Mouse (Mus musculus) heart, postnatal 4 days (tissue): Measurements from ENCODE around the gene Igf2r. TPM values are rescaled to one million over a fixed set of nuclear protein-coding genes. Genes with fewer than 3 reads are reported as not detected.
"Not testable (repeated sequence)": the region's sequence is repeated elsewhere in the genome, so short reads cannot be mapped to it uniquely, and the experiment has no call there.

Source experiments
- DNase-seq: peaks from one replicate; pipeline ENCODE4 v3.0.0; 2021
- total RNA-seq, 2 experiments: library from RNA; stranded (reverse); gene quantifications; 2 replicates each; pipeline ENCODE4 v1.2.3; 2021

The Igf2r gene
- total RNA-seq, 2 experiments from 2014 or later, result 318 TPM

DNA sequence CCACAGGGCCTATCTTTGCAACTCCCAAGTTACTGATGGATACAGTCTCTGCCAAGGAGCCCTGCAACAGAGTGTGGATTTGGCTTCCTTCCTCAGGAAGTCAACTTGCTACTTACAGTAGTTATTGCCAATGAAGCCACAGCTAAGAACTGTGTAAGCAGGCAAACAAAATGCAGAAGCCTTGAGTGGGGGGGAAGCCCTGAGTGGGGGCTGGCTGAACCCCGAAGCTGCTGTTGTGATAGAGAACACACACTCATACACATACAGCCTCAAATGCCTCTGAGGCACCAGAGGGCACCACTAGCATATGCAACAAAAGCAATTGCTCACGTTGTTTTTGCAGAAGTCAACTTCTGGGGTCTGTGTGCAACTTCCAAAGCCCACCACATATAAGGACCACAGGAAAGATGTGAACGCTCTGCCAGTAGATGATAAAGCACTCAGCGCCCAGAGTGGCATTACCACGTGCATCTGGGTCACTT lies 55.3 kb downstream of the Igf2r start:
- no peak for DNase-seq

- DNase-seq, result no peak
These were observed 56.5 kb downstream of the Igf2r start for GRCm38 (mm10) chr17:12712993-12713392.

DNA sequence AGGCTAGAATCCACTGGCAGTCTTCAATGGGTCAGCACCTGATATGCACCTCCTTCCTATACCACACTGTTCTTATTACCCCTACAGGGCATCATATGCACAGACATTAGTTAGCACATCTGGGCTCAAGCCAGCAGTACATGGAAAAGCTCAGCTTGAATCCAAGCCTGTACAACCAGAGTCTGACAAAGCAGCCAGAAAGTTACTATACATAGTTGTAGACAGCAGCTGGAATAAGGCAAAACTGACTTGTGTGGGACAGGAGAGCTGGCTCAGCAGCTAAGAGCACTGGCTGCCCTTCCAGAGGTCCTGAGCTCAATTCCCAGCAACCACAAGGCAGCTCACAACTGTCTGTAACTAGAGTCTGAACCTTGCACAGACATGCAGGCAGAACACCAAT lies 57.3 kb downstream of the Igf2r start:
- DNase-seq, result no peak

DNA sequence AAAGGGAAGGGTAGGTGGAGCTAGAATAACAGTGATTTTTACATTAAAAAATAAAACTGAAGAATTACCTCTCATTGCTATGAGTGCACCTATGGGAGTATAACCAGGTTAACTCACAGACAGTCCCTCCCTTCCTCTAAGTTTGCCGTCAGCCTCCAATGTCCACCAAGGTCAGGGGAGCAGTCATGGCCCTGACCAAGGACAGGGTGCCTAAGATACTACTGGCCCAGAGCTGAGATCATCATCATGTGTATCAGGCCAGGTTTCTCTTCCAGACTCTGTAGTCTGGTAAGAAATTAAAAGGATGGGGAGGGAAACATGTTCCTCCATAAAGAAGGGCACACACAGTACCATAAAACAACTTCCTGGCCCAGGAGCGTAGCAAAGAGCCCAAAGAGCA lies 58.5 kb downstream of the Igf2r start:
- DNase-seq, result no peak

- no peak for DNase-seq
These were observed 59.2 kb downstream of the Igf2r start for GRCm38 (mm10) chr17:12710050-12710780.

DNA sequence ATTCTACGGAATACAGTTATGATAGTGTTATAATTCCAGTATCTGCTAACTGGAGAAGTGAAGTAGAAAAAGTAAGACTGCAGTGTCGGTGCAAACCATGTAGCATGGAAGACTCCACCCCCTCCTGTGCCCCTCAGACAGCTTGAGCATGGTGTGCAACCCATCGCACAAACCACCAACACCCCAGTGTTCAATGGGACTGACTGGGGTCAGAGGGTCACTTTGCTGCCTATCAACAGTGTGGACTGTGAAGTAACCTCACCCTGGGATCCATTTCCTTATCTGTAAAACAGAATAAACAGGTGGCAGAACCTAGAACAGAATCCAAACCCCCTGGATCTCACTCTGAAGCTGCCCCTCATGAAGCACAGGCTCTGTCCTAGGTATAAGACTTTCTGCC lies 61.1 kb downstream of the Igf2r start:
- no peak for DNase-seq

GRCm38 (mm10) chr17:12706590-12707049 lies 62.8 kb downstream of the Igf2r start:
- DNase-seq, result no peak

GRCm38 (mm10) chr17:12702901-12703300 lies 66.6 kb downstream of the Igf2r start:
- no peak for DNase-seq

DNA sequence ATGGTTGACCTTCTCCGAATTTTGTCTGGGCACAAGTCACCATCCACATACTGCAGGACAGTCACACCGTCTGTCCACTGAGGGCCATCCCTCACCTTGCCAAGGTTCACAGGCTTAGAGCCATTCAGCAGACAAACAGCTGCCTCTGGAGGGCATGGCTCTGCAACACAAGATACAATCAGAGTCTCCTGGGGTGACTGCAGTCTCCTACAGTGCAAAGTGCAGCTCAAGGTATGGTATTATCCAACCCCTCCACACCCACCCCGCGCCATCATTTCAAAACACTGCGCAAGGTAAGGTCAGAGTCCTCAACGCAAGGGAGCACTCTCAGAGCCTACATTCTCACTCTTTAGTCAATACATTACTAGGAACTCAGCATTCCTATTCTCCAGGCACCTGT lies 69.1 kb downstream of the Igf2r start:
- DNase-seq, result no peak

DNA sequence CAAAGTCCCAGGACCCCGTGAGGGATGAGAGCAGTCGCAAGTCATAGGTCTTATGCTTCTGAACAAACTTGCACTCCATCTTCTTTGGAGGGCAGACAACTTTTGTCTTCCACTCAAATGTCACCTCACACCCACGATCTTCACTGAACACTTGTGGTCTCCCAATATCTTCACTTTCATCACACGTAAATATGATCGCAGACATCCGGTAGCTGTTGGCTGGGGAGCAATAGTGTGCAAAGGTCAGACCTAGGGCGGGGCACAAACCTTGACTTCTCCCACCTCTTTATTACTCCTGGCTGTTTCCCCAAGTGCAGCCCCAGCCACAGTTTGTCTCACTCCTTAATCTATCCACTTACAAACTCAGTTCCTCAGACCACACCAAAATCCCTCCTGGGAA lies 77.6 kb downstream of the Igf2r start:
- no peak for DNase-seq

DNA sequence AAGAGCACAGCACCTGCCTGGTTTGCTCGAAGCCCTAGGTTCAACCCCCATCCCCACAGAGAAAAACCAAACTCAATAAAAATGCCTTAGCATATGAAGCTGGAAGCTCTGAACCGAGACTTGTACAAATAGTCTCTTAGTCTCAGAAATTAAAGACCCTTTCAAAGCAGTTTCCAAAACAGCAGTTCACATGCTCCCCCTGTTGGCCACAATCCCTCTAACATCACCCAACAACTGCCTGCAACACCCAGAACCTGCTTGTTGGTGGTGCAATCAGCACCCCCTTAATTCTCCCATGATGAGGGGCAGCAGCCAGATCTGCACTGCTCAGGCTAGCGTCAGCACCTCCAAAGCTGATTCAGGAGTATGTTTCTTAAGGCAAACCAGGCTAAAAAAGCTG lies 79.9 kb downstream of the Igf2r start:
- DNase-seq, result peak; percentile 59

DNA sequence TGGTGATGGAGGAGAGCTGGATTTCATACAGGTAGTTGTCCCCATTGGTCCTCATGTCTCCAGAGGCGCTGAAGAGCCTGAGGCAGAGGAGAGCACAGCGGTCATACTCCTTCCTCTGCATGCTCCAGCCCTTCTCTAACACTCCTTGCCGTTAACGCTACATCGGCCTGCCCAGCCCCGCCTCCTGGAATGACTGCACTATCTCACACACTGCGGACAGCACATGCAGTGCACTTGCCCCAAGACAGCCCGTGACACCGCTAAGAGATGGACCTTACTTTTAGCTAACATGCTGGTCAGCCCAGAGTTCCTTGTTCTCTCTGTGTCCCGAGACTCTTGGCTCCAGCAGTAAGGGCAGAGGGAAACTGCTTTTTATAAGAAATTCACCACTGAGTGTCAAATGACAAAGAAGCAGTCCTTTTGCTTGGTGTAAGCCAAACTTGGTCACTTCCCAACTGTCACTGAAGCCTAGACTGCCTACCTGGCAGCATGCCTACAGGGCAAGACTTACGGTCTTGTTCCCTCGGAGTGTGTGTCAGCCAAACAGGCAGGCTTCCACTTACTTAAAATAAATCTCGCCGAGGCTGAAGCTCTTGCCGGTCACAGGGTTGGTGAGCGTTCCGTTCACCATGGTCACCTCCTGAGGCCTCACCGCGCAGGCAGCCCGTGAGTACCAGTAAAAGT lies 80.9 kb downstream of the Igf2r start:
- DNase-seq, result peak; percentile 79

DNA sequence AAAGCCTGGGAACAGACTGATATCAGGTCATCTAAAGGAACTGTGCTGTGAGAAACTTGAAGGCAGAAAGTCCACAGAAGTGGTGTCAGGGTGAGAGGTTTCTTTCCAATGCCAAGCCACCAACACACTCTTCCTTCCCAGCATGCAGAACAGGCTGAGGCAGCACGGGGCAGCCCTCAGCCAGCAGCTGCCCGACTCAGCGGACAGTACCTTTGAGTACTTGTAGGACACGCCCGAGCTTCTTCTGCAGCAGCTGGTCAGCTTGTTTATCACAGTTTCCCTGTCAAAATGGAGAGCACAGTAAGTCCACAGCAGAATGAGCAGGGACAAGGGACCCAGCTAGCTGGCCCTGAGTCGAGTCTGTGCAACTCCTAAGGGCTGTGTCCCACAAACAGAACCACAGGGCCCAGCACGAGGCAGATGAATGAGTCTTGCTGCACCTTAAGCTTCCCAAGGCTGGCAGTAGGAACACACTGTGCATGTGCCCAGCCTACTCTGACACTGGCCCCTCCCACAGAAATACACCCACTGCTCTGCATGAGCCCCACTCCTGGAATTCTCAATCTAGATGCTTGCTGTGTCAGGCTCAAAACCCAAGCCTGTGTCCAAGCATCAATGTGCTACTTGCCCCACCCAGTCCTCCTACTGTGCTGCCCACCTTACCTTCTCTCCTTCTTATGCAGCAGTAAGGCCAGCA lies 84.4 kb downstream of the Igf2r start:
- no peak for DNase-seq

- DNase-seq, result peak; percentile 53
These were observed 85.1 kb downstream of the Igf2r start for GRCm38 (mm10) chr17:12684412-12684811.

- no peak for DNase-seq
These were observed 85.9 kb downstream of the Igf2r start for GRCm38 (mm10) chr17:12683582-12683981.

GRCm38 (mm10) chr17:12678261-12678660 lies 91.2 kb downstream of the Igf2r start:
- DNase-seq, result no peak

DNA sequence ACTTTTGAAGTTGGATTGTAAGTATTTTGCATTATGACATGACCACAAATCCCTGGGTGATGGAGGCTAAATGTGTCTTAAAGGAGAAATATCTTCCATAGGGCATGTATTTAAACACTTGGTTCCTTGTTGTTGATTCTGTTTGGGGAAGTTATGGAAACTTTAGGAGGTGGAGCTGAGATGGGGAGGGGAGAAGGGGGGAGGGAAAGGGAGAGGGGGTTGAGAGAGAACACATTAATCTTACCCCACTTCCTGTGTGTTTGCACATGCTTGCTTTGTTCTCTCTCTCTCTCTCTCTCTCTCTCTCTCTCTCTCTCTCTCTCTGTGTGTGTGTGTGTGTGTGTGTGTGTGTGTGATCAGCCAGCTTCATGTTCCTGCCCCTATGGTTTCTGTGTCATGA lies 92.3 kb downstream of the Igf2r start:
- DNase-seq, result no peak

GRCm38 (mm10) chr17:12675646-12676045 lies 93.8 kb downstream of the Igf2r start, which contains the start of gene Slc22a1:
Gene Slc22a1, minus strand, starts transcription at chr17:12675829.
- DNase-seq, result no peak

GRCm38 (mm10) chr17:12674980-12675379 lies 94.5 kb downstream of the Igf2r start:
- not testable (repeated sequence) for DNase-seq

GRCm38 (mm10) chr17:12673871-12674270 lies 95.6 kb downstream of the Igf2r start:
- DNase-seq, result no peak

DNA sequence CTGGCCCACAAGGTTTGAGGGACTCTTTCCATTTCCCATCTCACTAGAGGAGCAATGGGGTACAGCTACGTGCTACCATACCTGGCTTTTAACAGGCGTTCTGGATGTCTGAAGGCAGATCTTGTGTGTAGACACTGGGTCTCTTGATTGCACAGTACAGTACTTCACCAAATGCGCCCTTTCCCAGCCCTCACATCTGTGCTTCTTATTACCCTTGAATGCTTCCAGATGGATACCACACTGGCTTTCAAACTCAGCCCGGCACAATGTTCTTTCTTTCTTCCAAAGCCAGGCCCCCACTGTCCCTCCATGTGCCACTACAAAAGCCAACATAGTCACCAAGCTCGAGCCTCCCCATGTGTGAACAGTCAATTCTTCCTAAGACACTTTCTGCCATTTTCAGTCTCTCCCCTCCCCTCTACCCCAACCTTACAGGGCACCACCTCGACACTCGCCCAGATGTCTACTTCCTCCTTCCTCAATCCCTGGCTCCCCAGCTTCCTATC lies 97.1 kb downstream of the Igf2r start:
- no peak for DNase-seq

DNA sequence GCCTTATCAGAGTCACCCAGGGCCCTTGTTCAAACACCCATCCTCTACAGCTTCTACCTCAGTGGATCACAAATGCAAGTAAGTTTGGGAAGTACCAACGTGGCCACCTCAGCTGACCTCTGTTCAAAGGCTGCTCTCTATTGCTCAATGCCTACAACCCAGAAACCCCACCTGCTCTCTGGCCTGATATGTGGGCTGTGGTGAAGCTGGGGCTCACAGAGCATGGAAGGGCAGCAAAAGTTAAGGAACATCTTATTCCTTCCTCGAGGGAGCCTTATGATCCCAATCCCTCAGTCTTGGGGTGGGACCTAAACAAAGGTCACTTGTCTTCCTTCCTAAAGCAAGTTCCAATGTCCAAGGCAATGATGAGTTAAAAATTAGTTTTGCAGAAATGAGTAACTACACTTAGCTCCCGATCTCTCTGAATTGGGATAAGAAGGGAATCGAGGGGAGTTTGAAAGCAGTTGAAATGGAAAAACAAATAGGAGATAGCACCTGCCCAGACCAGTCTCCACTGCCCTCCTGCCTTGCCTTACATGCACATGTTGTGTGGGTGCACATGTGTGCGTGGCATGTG lies 98.3 kb downstream of the Igf2r start:
- DNase-seq, result no peak

DNA sequence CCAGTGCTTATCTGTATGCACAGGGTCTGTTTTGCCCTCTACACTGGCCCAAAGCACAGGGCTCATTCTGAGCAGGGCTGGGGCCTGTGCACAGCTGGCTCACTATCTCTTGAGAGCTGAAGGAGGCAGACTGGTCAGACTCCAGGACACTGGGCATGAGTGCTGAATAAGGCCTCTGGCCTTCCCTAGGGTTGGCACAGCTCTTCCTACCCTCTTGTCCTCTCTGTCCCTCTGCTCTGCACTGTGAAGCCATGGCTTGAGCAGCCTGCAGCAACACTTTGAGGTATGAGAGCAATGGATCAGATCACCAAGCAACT lies 100.1 kb downstream of the Igf2r start:
- no peak for DNase-seq
